Mouse (Mus musculus) heart, postnatal 0 days (tissue): ENCODE measurements around the gene Armc12.

Source experiments
- CTCF ChIP-seq: IDR thresholded peaks from 2 replicates; pipeline ENCODE4 v1.5.1; 2016; ENCODE audit warnings: antibody characterized with exemption, control low read depth, low read depth
- EP300 ChIP-seq: IDR thresholded peaks from 2 replicates; pipeline ENCODE4 v1.6.1; 2016; ENCODE audit warnings: antibody characterized with exemption, low read depth

DNA sequence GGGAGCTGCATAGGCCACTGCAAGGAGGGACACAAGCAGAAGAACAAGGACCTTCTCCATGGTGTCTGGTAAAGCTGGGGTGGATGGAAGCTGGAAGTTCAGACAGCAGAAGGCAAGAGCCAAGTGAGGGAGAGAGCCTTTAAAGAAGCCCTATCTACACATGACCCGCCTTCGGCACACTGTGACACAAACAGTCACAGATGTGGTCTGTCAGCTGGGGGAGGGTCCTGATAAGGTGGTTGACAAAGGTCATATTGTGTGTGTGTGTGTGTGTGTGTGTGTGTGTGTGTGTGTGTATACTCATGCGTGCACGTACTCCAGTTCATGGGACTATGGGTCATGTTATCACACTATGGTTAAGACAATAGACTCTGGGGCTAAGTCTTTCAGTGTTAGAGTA lies 30.0 kb downstream of the Armc12 start, which contains the start of gene Clps:
- TF ChIP-seq CTCF: no peak
- no peak for TF ChIP-seq EP300
